In the genomic region with DNA sequence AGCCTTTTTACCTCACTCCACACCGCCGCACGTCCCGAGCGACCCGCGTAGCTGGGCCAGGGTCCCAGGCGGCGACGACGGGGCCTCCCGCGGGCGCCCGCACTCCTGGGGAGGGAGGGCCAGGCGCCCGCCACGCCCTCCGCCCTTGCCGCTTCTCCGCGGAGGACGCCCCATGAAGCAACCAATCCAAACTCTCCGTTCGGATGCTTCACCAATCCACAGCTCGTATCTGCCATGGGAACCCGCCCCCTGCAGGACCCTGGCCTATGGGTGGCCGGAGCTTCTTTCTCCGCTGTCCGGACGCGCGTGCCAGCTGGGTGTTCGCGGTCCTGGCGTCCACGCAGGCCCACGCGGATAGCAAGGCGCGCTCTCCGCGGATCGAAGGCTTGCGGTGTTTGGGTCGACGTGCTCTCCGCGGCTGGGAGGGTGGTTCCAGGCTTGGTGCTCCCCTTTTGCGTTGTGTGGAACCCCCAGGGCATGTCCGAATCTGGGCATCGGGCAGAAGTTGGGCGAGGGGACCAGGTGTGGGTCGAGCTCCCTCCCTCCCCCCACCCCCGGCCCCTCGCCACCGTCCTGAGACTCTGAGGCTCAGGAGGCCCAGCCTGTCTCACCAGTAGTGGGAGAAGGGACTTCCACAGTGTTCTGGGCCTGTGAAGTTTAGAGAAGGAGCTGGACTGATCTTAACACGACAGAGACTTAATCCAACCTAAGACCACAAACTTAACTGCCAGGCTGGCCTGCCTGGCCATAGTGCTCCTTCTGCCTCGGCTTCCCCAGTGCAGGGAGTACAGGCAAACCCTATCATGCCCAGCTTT, we compare ENCODE assay signal across 1 mouse cellular context.
TF ChIP-seq lines count a peak whose summit lies in the region.

A gene (minus strand): TSS at position 134 of the 815 bp plus-strand sequence.

TF ChIP-seq in myocyte, 11 proteins besides CTCF, POLR2A, EP300 and RAD21 (continued from another document):
- TF ChIP-seq REST (IDR thresholded peaks at IDR 0.05; ENCODE audit: insufficient read depth, insufficient read length) = no peak
TF ChIP-seq in myocyte: peak in this region for 4.
